Mouse (Mus musculus): ENCODE results near the gene Btbd9. TPM values are rescaled to one million over a fixed set of nuclear protein-coding genes. Genes with fewer than 3 reads are reported as not detected.

The Btbd9 gene
- polyA plus RNA-seq, 1 experiment = 21.0 TPM

DNA sequence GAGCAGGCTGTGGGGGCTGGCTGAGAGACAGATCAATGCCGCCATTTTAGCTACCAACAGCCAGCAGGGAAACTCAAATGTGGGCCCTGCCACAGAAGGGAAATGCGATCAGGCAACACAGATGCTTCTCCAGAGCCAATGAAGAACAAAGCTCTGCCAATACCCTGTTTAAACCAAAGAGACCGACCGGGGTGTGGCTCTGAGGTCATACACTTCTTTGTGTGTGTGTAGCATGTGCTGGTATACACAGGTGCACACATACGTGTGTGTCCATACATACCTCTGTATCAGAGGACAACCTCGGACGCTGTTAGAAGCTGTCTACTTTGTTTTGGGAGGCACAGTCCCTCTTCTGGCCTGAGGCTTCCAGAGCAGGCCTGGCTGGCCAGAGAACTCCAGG lies 31.0 kb upstream of the Btbd9 start:
- 91% methylated on average over 7 of the region's 7 CpGs for WGBS
- no peak overlapping the region for H3K4me3 ChIP-seq (replicated peaks; ENCODE audit: control insufficient read depth, low read depth, low read length)
- no peak overlapping the region for H3K27ac ChIP-seq (ENCODE audit: control insufficient read depth, insufficient read depth, low read depth, low read length, poor library complexity)
- TF ChIP-seq CTCF (IDR thresholded peaks at IDR 0.05; ENCODE audit: control insufficient read depth, insufficient read depth, low read length) (no peak), POLR2A (IDR thresholded peaks at IDR 0.05; ENCODE audit: borderline replicate concordance, control insufficient read depth, low read depth, low read length) (no peak)
- H3K4me1 ChIP-seq (ENCODE audit: control insufficient read depth, insufficient read depth, low read length) = no peaks in the 10 kb centered on the region; the same call in 1 of the 2 replicates

DNA sequence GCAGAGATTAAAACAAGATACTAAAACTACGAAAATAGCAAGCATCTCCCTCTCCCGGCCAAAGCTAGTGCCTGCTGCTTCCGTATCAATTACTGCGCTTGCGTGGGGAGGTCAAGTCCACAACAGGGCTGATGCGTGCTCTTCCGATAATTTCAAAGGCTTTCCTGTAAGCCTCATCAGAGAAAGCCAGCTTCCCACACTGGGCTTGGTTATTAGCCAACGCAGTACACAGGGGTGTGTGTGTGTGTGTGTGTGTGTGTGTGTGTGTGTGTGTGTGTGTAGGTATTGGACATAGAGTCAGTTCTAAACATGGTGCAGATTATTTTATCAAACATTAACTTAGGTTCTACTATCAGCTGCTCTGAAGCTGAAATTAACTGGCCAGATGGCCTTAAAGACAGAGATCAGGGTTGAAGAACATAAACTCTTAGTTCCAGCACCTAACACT lies 30.4 kb upstream of the Btbd9 start:
- TF ChIP-seq POLR2A (IDR thresholded peaks at IDR 0.05; ENCODE audit: borderline replicate concordance, control insufficient read depth, low read depth, low read length) (no peak), CTCF (IDR thresholded peaks at IDR 0.05; ENCODE audit: control insufficient read depth, insufficient read depth, low read length) (no peak)

DNA sequence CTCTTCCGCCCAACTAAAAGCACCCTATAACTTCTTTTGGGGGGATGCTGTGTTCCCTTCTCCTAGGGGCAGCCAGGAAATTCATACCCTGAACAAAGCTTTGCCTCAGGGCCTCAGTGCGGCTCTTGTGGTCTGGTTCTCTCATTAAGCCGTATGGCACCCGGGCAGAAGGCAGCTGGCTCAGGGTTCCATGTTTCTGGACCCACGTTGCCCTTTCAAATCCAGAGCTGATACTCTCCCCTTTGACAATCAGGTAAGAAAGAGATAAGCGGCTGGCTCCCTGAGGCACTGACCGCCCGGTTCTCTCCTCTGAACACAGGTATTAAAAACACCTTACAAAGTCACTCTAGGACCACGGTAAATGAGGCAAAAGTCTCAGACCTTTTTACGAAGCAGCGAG lies 29.9 kb upstream of the Btbd9 start:
- Histone ChIP-seq H3K4me3 (replicated peaks; ENCODE audit: control insufficient read depth, low read depth, low read length) (no peak overlapping the region), H3K27ac (ENCODE audit: control insufficient read depth, insufficient read depth, low read depth, low read length, poor library complexity) (no peak overlapping the region), H3K4me1 (ENCODE audit: control insufficient read depth, insufficient read depth, low read length) (no peaks in the 10 kb centered on the region; the same call in 1 of the 2 replicates)
- 88% methylated on average over 11 of the region's 11 CpGs for WGBS
- TF ChIP-seq POLR2A (IDR thresholded peaks at IDR 0.05; ENCODE audit: borderline replicate concordance, control insufficient read depth, low read depth, low read length) (no peak), CTCF (IDR thresholded peaks at IDR 0.05; ENCODE audit: control insufficient read depth, insufficient read depth, low read length) (no peak)

More for the DNA sequence above, 30.4 kb upstream of the Btbd9 start:
- Histone ChIP-seq H3K27ac (ENCODE audit: control insufficient read depth, insufficient read depth, low read depth, low read length, poor library complexity) (no peak overlapping the region), H3K4me1 (ENCODE audit: control insufficient read depth, insufficient read depth, low read length) (no peaks in the 10 kb centered on the region; the same call in 1 of the 2 replicates), H3K4me3 (replicated peaks; ENCODE audit: control insufficient read depth, low read depth, low read length) (no peak overlapping the region)
- WGBS = 93% methylated on average over 8 of the region's 8 CpGs

DNA sequence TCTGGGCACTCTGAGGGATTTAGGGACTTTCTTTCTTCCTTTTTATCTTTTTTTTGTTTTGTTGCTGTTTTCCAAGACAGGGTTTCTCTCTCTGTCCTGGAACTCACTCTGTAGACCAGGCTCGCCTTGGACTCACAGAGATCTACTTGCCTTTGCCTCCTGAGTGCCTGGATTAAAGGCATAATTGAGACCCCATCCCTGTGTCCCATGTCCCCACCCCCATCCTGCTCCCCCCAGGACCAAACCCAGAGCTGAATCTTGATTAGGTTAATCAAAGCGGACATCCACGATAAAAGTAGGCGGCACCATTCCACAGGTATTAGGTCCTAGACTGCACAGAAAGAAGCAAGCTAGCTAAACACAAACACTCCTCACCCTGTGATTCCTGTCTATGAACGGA lies 28.7 kb upstream of the Btbd9 start:
- H3K4me3 ChIP-seq (replicated peaks; ENCODE audit: control insufficient read depth, low read depth, low read length) = no peak overlapping the region
- no peak for TF ChIP-seq POLR2A (IDR thresholded peaks at IDR 0.05; ENCODE audit: borderline replicate concordance, control insufficient read depth, low read depth, low read length)
- TF ChIP-seq CTCF (IDR thresholded peaks at IDR 0.05; ENCODE audit: control insufficient read depth, insufficient read depth, low read length) = no peak
- H3K4me1 ChIP-seq (ENCODE audit: control insufficient read depth, insufficient read depth, low read length) = no peaks in the 10 kb centered on the region; the same call in 1 of the 2 replicates
- 90% methylated on average over 5 of the region's 5 CpGs for WGBS
- no peak overlapping the region for H3K27ac ChIP-seq (ENCODE audit: control insufficient read depth, insufficient read depth, low read depth, low read length, poor library complexity)

DNA sequence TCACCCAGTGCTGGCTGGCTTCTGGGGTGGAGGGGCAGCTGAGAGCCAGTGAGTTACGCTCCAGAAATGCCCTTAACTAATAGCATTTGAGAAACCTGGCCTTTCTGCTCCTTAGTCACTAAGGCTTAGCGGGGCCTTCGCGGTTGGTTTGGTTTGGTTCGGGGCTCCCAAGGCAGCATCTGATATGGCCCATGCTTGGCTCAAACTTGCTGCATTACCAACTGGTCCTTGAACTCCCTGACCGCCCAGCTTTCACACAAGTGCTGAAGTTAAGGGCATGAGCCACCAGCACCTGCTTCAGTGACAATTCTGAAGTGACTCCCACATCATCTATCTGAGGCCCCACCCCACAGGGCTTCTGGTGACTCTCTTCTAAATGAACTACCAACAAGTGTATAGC lies 28.0 kb upstream of the Btbd9 start:
- Histone ChIP-seq H3K27ac (ENCODE audit: control insufficient read depth, insufficient read depth, low read depth, low read length, poor library complexity) (no peak overlapping the region), H3K4me3 (replicated peaks; ENCODE audit: control insufficient read depth, low read depth, low read length) (no peak overlapping the region), H3K4me1 (ENCODE audit: control insufficient read depth, insufficient read depth, low read length) (no peaks in the 10 kb centered on the region; the same call in 1 of the 2 replicates)
- WGBS = 94% methylated on average over 6 of the region's 6 CpGs
- TF ChIP-seq POLR2A (IDR thresholded peaks at IDR 0.05; ENCODE audit: borderline replicate concordance, control insufficient read depth, low read depth, low read length) (no peak), CTCF (IDR thresholded peaks at IDR 0.05; ENCODE audit: control insufficient read depth, insufficient read depth, low read length) (no peak)

DNA sequence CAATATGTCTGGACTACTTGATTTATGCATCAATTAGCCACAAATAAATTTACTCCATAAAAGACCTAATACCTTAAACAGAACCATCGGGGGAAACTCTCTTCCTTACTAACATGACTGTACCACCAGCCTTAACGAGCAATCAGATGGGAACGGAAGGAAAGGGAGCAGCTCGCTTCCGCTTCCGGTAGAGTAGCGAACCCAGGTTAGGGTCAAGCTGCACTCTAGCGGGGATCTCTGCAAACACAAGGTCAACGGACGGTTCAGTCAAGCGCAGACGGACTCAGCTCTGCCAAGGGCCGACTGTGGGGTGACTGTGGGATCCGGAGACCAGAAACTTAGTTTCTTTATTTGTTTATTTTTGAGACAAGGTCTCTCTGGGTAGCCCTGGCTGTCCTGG lies 25.9 kb upstream of the Btbd9 start:
- Histone ChIP-seq H3K4me3 (replicated peaks; ENCODE audit: control insufficient read depth, low read depth, low read length) (no peak overlapping the region), H3K27ac (ENCODE audit: control insufficient read depth, insufficient read depth, low read depth, low read length, poor library complexity) (no peak overlapping the region), H3K4me1 (ENCODE audit: control insufficient read depth, insufficient read depth, low read length) (no peaks in the 10 kb centered on the region)
- 90% methylated on average over 14 of the region's 14 CpGs for WGBS
- TF ChIP-seq POLR2A (IDR thresholded peaks at IDR 0.05; ENCODE audit: borderline replicate concordance, control insufficient read depth, low read depth, low read length) = no peak
- TF ChIP-seq CTCF (IDR thresholded peaks at IDR 0.05; ENCODE audit: control insufficient read depth, insufficient read depth, low read length) = no peak

DNA sequence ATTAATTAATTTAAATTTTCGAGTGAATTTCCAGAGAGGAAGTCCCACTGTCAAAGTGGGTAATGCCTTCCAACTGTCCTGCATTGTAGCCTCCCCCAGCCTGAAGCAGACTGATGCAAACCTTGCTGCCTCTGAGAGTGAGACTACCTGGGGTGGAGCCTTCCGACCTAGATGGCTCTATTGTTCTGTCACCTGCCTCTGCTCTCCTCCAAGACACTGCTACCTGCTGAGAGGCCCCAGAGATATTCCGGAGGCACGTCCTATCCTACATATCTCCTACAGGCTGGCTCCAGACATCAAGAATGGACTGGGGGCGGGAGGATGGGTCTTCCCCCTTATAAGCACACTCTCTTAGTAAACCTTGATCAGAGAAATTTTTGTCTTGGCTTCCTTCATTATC lies 22.0 kb upstream of the Btbd9 start:
- no peak overlapping the region for H3K4me3 ChIP-seq (replicated peaks; ENCODE audit: control insufficient read depth, low read depth, low read length)
- H3K4me1 ChIP-seq (ENCODE audit: control insufficient read depth, insufficient read depth, low read length) = no peaks in the 10 kb centered on the region
- no peak overlapping the region for H3K27ac ChIP-seq (ENCODE audit: control insufficient read depth, insufficient read depth, low read depth, low read length, poor library complexity)
- TF ChIP-seq POLR2A (IDR thresholded peaks at IDR 0.05; ENCODE audit: borderline replicate concordance, control insufficient read depth, low read depth, low read length) (no peak), CTCF (IDR thresholded peaks at IDR 0.05; ENCODE audit: control insufficient read depth, insufficient read depth, low read length) (no peak)
- WGBS = 92% methylated on average over 5 of the region's 5 CpGs

DNA sequence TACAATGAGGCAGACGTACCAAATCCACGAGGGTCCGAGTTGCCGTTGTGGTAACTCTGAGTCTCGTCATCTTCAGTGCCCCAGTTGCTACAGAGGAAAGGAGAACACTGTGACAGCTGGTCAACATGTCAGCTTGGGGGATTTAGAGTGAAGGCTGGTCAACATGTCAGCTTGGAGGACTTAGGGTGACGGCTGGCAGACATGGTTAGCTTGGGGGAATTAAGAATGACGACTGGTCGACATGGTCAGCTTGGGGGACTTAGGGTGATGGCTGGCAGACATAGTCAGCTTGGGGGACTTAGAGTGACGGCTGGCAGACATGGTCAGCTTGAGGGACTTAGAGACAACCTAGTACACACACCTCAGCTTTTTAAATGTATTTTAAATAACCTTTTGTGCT lies 21.5 kb upstream of the Btbd9 start:
- H3K27ac ChIP-seq (ENCODE audit: control insufficient read depth, insufficient read depth, low read depth, low read length, poor library complexity) = no peak overlapping the region
- TF ChIP-seq CTCF (IDR thresholded peaks at IDR 0.05; ENCODE audit: control insufficient read depth, insufficient read depth, low read length) (no peak), POLR2A (IDR thresholded peaks at IDR 0.05; ENCODE audit: borderline replicate concordance, control insufficient read depth, low read depth, low read length) (no peak)
- no peaks in the 10 kb centered on the region; the same call in 1 of the 2 replicates for H3K4me1 ChIP-seq (ENCODE audit: control insufficient read depth, insufficient read depth, low read length)
- 92% methylated on average over 9 of the region's 9 CpGs for WGBS
- H3K4me3 ChIP-seq (replicated peaks; ENCODE audit: control insufficient read depth, low read depth, low read length) = no peak overlapping the region

DNA sequence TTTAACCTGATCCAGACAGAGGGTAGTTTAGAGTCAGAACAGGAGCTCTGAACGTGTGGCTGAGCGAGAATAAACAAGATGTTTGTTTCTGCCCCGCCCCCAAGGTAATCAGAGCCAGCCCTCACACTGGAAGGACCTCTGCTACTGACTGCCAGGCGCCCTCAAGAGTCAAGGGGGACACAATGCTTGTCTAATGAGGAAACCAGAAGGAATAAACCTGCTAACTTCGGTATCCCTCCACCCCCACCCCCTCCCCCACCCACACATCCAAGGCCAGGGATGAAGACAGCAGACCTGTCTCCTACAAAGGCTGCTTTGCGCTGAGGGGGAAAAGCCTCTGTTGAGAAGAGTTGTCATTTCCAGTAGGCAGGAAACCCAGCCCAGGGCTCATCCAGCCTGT lies 18.6 kb upstream of the Btbd9 start:
- WGBS = 82% methylated on average over 6 of the region's 6 CpGs
- no peak for TF ChIP-seq POLR2A (IDR thresholded peaks at IDR 0.05; ENCODE audit: borderline replicate concordance, control insufficient read depth, low read depth, low read length)
- no peak for TF ChIP-seq CTCF (IDR thresholded peaks at IDR 0.05; ENCODE audit: control insufficient read depth, insufficient read depth, low read length)
- H3K4me3 ChIP-seq (replicated peaks; ENCODE audit: control insufficient read depth, low read depth, low read length) = no peak overlapping the region
- H3K4me1 ChIP-seq (ENCODE audit: control insufficient read depth, insufficient read depth, low read length) = no peaks in the 10 kb centered on the region; the same call in 1 of the 2 replicates
- H3K27ac ChIP-seq (ENCODE audit: control insufficient read depth, insufficient read depth, low read depth, low read length, poor library complexity) = no peak overlapping the region
